Mouse (Mus musculus) gastrocnemius, postnatal 25 days (tissue): ENCODE data around the gene Mier2. TPM values are rescaled to one million over a fixed set of nuclear protein-coding genes. Genes with fewer than 3 reads are reported as not detected.

Experiments
- DNase-seq: peaks from one replicate; pipeline ENCODE4 v3.0.0; 2022
- total RNA-seq, 2 experiments: library from RNA; stranded (reverse); gene quantifications; 1 replicate in 1 of 2; 2 replicates in 1 of 2; pipeline ENCODE4 v1.2.3; 2021

Gene Mier2
- total RNA-seq, 2 experiments from 2014 or later: 12.6 to 14.8 TPM

DNA sequence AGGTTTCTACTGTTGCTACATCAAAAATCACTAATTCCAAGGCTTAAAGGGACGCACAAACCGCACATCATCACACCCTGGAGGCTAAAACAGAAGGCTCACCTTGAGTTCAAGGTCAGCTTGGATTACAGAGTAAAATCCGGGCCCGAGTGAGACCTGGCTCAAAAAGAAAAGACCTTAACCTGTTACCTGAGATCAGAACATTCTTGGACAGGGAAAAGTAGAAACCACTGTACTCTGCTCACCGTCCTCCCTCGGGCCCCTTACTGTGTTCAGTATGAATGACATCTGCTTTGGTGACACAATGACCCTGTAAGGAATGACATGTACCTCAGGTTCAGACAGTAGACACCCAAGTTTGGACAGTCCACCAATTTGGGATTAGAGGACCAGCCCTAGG, 19.8 kb upstream of the Mier2 start:
- DNase-seq: no peak

DNA sequence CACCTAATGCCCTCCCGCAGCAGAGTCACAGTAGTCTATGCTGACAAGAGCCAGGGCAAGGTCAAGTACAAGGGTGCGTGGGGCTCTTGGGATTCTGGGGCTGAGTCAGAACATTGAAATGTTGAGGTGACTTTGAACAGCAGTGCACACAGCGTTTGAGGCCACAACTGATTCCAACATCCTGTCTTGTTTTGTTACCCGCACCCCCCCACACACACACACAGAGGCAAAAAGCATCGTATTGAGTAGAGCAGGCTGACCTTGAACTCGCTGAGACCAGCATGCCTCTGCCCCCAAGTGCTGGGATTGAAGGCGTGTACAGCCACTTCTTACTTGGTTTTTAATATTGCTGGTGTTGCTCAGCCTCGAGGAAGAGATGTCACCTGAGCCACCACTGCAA, 19.4 kb upstream of the Mier2 start:
- DNase-seq: no peak

DNA sequence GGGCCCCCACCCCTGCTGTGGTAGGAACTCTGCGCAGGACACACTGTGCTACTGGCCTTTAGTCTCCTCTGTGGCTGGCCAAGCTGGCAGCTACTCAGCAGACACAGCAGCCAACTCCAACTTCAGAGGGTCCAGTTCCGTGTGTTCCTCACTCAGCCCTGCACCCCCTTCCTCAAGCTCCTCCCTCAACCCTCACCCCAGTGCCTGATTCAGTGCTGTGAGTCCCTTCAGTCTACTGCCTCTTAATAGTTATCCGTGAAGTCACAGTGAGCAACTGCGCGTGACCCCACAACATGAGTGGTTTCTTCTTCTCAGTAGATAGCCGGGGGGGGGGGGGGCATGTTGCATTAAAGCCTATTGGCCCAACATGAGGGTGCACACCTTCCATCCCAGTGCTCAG, 18.6 kb upstream of the Mier2 start:
- peak; percentile 3 for DNase-seq

DNA sequence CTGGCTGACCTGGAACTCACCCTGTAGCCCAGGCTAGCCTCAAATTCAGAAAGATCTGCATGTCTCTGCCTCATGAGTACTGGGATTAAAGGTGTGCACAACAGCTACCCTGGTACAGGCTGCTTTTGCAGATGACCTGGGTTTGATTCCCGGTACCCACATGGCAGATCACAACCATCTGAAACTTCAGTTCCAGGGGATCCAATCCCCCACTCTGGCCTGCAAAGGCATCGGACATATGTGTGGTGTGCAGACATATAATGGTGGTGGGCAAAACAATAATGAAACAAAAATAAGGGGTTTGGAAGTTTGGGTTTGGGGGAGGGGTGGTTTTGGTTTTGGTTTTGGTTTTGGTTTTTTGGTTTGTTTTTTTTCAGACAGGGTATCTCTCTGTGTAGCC, 16.3 kb upstream of the Mier2 start:
- no peak for DNase-seq

DNA sequence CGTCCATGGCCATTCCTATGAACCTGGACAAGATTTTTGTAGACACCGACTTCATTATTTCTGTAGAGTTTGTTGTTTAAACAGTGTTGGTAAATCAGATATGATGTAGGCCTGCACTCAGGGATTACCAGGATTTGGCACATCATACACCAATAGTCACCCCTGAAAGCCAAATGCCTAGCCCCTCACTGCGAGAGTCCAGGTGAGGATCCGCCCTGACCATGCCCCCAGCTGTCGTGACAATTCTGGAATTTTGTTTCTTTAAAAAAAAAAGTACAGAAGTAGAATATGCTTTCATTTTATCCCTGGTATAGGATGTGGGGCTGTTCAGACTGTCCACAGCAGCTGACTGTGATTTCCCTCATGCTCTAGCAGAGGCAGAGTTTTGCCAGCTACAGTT, 14.9 kb upstream of the Mier2 start:
- DNase-seq: no peak

DNA sequence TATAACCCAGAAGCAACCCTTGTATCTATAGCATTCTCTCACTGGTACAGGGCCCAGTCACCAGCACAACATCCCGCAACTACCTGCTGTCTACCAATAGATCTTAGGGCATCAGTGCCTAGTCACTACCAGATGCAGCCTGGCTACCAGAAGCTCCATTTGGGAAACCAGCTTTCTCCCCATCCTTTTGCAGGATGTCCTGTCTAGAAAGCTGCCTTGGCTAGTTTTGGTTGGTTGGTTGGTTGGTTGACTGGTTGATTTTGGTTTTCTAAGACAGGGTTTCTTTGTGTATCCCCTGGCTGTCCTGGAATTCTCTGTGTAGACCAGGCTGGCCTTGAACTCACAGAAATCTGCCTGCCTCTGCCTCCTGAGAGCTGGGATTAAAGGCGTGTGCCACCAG, 4.7 kb upstream of the Mier2 start:
- no peak for DNase-seq

DNA sequence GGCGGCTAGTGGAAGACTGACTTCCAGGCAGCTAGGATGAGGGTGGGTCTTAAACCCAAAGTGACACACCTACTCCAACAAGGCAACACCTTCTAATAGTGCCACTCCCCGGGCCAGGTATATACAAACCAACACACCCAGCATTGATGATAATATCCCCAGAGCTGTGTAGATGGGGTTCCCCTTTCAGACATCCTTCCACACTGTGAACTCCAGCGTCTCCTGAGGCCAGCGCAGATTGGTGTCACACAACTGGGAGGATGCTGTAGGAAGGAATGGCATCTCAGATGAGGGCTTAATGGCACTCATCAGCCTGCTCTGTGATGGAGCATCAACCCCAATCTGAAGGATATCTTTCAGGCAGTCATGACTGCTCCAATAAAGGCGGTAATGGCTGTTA, 2.5 kb upstream of the Mier2 start:
- DNase-seq: no peak

DNA sequence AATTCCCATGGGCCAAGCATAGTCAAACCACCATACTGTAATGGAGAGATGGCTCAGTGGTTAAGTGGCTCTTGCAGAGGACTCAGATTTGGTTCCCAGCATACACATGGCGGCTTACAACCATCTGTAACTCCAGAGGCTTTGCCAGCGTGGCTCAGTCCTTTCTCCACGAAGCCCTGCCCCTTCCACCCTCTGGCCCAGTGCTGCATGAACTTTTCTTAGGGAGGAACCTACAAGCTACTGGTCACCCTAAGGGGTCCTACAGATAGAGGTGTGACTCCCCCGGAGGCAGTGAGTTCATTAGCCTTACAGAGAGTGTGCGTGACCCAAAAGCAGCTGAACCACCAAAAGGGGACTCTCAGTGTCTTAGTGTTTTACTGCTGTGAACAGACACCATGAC, 2.0 kb upstream of the Mier2 start:
- no peak for DNase-seq

DNA sequence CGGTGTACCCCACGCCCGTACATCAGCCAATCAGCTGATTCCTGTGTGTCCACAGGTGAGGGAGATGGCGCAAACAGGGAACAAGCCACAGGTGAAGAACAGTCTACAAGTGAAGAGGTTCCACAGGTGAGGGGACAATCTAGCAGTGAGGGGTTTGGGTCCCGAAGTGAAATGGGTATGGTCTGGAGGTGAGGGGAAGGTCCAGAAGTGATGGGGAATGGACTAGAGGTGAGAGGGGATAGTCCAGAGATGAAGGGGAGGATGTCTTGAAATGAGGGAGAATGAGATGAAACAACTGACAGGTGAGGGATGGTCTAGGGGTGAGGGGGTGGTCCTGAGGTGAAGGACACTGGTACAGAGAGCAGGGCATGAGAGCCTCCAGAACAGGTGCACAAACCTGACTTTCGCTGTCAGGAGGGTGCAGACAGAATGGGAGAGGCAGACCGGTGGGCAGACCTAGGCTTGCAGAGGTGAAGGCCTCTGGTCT, 282 bp upstream of the Mier2 start:
- no peak for DNase-seq

DNA sequence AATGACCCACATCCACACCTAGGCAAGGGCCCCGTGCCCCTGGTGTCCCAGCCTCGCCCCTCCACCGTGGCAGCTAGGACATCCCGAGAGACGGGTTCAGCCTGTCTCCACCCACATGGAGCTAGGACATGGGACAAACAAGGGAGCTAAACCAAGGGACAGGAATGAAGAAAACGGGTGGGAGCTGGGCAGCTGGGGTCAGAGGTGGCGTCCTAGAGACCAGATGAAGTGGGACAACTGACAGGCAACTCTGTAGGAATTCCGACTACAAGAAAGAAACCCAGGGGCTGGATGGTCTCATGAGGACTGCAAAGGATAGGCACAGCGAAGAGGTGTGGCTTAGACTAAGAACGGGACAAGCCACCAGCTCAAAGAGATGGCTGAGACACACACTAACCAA, 1.3 kb downstream of the Mier2 start:
- DNase-seq: no peak

DNA sequence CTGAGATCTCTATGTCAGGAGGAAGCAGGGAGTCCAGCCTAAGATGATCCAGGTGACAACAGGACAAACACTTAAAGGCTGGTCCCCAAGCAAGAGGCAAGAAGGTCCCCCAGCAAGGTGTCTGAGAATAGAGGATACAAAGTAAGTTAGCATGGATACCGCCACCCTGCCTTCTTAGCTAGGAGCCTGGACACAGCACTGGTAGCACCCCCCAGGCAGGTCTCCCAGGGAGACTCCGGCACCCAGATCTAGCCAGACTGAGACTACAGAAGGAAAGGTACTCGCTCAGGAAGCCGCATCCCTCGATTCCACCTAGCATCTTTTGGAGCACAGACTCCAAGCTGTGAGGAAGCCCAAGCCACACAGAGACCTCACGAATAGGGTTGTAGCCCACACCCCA, 1.8 kb downstream of the Mier2 start:
- DNase-seq: no peak

DNA sequence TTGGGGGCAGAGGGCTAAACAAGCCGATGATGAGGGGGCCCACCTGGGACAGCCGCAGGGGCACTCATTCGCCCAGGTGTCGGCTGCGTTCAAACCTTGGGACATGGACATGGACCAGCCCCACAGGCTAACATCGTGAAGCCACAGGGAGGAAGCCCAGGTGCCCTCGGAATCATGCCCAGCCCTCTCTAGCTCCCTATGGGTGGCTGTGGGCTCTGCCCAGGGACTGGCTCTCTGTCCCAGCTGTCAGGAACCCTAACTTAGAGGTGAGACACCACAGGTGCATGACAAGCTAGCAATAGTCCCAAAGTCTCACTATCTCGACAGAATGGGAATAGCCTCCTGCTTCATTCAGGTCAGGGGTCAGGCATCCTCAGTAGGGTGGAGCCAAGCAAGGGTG, 2.5 kb downstream of the Mier2 start:
- DNase-seq: no peak

DNA sequence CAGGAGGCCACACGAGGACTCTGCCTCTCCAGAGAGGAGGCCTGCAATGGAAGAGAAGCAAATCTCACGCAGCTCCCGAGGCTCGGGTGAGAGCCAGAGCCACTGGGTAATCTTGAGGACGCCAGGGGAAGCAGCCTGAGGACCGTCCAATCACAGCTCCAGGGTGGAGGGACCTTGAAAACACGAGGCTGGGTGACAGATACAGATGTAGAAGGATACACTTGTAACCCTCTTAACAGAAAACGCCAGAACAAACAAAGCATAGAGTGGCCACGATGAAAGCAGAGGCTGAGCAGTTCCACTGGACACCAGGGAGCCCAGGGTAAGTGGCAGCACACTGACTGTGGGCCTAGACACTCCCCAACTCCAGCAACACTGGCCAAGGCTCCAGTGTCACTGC, 4.6 kb downstream of the Mier2 start:
- no peak for DNase-seq

DNA sequence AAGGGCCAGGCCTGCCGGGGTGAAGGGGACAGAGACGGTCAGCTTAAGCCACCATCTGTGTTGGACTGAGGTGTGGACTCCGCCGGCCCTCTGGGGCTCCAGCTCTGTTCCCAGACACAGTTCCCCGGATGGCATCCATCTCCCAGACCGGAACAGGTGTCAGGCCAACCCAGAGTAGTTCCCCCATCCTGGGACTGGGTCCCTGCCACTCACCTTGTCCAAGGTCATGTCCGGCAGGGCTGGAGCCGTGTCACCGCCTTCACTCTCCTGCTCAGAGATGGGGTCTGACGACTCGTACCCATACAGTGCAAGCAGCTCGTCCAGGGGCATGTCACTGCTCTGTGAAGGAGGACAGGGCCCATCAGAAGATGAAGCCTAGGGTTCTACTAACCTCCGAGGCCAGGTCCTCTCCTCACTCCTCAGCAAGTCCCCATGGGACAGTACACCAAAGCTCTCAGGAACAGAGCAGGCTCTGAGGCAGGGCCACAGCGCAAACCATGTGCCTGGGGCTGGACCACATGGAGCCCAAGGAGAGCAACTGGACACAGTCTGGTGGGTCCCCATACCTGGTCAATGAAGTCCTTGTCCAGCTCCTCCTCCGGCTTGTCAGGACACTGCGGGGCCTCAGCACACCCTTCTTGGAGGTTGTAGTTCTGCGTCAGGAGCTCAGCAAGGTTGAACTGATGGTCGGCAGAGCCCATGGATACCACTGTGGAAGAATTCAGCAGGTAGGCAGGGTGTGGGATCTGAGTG, 5.9 kb downstream of the Mier2 start:
- no peak for DNase-seq

DNA sequence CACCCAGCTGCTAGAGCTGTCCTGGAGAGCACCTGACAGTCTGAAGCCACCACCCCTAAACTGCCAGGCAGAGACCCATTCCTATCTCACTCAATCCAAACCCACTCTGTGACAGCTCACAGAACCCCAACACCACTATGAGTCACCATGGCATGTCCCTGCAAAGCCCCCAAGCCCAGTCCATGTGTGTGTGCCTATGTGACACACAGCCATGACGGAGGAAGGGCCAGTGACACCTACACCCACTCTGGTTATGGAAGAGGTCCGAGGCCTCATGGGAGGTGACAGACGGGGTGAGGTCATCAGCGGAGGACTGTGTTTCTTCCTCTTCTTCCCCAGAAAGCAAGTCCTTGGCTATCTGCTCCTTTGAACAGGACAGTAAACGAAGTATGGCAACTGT, 6.5 kb downstream of the Mier2 start:
- DNase-seq: no peak

DNA sequence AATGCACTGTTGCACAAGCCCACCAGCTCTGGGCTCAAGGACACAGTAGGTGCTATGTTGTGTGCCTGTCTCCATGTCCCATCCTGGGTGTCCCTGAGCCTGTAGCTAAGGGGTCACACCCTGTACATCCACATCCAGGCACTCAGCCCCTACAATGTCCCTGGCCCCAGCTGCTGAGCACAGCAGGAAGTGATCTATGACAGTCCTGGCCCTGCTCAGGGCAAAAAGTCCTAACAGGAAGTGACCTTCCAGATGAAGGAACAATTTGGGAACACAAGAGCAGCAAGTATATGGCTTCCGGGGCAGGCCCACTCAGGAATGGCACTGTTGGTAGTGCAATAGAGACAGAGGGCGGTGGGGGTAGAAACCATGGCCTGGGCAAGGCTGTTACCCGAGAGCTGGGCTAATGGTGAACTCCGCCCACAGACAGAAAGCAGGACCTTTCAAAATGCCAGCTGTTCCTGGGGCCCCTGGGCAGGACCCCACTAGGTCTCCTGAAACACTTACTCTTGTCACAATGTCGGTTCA, 7.8 kb downstream of the Mier2 start:
- no peak for DNase-seq

DNA sequence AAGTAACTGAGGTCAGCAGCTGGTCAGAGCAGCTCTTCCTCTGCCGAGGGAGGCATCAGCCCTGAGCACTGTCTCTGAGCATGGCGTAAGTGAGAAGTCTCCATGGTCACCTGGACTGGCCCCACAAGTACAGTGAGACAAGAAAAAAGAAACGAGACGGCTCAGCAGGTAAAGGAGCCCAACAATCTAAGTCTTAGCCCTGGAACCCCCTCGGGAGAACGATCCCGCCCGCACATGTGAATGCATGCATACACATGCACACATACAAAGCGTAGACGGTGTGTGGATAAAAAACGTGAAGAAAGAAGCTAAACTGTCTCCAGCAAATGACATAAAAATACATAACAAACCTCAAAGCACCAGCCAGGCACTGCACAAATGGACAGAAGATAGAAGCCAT, 8.5 kb downstream of the Mier2 start:
- DNase-seq: no peak

DNA sequence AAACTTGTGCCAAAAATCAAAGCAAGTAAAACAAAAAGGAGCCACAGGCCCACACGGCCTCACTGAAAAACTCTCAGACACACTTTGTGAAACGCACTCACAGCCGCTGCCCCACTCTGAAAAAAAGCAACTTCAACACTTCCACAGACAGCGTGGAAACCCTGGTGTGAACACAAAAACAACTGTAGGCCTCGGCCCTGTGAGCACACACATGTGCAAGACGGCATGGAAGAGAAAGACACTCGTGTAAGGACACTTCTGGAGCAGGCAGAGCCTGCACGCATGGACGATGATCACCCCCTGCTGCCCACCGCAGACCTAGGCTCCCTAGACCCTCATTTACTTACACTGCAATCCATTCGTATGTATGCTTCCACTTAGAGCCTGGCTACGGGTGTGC, 9.1 kb downstream of the Mier2 start:
- DNase-seq: no peak

DNA sequence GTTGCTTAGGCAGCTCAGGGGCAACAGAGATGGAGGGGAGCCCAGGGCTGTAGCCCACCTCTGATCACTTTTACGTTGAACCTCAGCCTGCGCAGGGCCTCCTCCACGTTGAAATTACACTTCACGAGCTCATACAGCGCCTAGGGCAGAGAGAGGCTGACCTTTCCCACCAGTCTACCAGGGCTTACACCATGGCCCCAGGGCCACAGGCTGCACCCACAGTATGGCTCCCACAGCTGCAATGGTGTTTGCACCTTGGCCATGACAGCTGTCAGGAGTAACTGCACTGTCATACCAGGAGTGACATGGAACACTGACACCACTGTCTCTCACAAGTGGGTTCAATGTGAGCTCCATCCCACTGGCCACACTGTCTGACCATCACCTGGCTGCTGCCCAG, 10.4 kb downstream of the Mier2 start:
- no peak for DNase-seq

DNA sequence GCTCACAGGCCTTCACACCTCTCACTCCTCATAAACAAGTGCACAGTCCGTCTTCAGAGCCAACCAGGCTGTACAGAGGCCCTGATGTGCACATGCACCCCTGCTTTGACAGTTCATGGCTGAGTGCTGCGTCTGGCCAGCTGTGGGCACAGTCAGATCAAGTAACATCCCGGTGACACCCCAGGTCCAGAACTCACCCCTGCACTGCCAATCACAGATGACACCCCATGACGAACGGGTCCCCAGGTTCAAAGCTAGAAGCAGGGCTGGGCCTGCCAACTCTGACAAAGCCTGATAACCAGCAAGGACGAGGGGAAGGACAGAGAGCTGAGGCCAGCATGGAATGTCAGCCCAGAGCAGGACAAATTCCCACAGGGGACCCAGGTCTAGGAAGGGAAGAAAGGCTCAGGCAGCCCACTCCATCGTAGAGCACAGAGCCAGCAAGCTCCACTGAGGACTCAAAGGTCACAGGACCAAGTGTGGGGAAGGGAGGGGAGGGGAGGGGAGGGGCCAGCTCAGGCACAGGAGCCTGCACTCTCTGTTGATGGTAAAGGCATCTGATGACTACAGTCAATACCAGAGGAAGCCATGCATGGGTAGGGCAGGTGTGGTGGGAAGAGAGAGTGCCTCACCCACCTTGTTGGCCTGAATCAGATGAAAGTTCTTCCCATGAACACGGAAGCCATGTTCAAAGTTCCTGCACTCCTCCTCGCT, 11.0 kb downstream of the Mier2 start:
- DNase-seq: no peak

DNA sequence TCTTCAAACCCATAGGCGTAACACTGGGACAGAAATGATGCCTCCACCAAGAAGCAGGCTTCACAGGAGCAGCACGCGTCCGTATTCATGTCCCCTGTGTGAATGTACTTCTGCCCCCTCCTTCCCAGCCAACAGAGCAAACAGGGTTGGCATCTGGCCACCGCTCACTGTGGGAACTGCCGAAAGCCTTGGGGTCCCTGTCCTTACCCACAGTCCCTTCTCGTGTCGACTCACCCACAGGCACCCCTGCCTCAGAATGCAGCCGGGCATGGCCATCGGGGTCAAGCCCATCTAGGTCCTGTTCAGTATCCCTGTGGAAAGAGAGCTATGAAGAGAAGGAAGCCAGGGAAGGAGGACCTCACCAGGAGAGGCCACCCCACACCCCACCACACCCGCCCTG, 12.8 kb downstream of the Mier2 start:
- DNase-seq: no peak

DNA sequence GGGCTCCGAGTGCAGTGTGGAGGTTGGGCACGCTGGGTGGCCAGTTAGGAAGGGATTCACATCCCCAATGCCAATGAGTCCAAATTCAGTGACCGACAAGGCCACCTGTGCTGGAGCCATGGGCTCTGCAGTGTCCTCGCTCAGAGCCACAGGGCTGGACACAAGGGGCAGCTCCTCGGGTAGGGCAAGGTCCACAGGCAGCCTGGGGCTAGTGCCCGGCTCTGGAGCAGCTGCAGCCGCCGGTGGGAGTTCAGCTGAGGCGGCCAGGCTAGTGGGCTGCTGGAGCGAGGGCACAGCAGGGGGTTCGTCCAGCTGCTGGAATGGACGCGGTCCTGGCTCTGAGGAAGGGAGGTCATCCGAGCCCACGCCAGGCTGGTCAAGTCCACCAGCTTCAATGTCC, 13.5 kb downstream of the Mier2 start:
- DNase-seq: no peak

DNA sequence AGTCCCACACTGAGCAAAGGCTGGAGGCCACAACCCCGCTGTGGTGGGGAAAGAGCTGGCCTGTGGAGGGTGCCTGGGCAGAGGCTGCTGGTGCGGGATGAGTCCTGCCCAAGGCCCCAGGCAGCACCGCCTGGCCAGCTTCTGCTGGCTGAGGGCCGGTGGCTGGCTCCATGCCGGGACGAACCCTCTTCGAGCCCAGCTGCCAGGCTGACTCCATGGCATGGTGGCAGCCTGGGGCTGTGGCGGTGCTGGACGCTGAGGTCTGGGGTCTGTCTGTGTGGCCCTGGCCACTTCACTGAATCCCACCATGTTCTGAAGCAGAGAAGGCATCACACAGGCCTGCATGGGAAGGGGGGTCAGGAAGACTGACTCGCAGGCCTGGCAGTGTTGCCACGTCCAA, 14.3 kb downstream of the Mier2 start:
- DNase-seq: no peak
